Mouse (Mus musculus) embryonic facial prominence, embryonic 13.5 days (tissue): ENCODE measurements around the gene Dcaf7. TPM values are rescaled to one million over a fixed set of nuclear protein-coding genes. Genes with fewer than 3 reads are reported as not detected.

Source experiments
- ATAC-seq: fragments of 200-750 bp; cut with Nextera tagmentation; 2 replicates; pipeline ENCODE4 v1.8.0; 2017; ENCODE audit warnings: low read depth; ENCODE audit not compliant: insufficient number of reproducible peaks, insufficient read depth, low FRiP score, low TSS enrichment
- H3K27ac ChIP-seq: fragments of 300-500 bp; sonication (generic); 2 replicates; pipeline ENCODE4 v1.5.1; 2015; ENCODE audit warnings: moderate library complexity, mild to moderate bottlenecking, inconsistent platforms
- H3K27me3 ChIP-seq: fragments of 300-500 bp; sonication (generic); 2 replicates; pipeline ENCODE4 v1.6.1; 2015; ENCODE audit warnings: mild to moderate bottlenecking, inconsistent platforms
- H3K36me3 ChIP-seq: fragments of 300-500 bp; sonication (generic); 2 replicates; pipeline ENCODE4 v1.6.1; 2015; ENCODE audit warnings: mild to moderate bottlenecking, inconsistent platforms
- H3K4me1 ChIP-seq: fragments of 300-500 bp; sonication (generic); 2 replicates; pipeline ENCODE4 v1.6.1; 2015; ENCODE audit warnings: inconsistent platforms
- H3K4me2 ChIP-seq: fragments of 300-500 bp; sonication (generic); 2 replicates; pipeline ENCODE4 v1.6.1; 2015; ENCODE audit warnings: moderate library complexity, mild to moderate bottlenecking, inconsistent platforms
- H3K4me3 ChIP-seq: fragments of 300-500 bp; sonication (generic); 2 replicates; pipeline ENCODE4 v1.5.1; 2015; ENCODE audit warnings: mild to moderate bottlenecking, inconsistent platforms
- H3K9ac ChIP-seq: fragments of 300-500 bp; sonication (generic); 2 replicates; pipeline ENCODE4 v1.6.1; 2015; ENCODE audit warnings: mild to moderate bottlenecking, inconsistent platforms
- H3K9me3 ChIP-seq: fragments of 300-500 bp; sonication (generic); 2 replicates; pipeline ENCODE4 v1.6.1; 2016; ENCODE audit warnings: inconsistent platforms
- WGBS: fragments of 180-500 bp; shearing (Covaris S2); methylation state at CpG from one replicate; pipeline ENCODE4 v1.1.7; 2015; ENCODE audit warnings: mixed read lengths; 5-methylcytosine and 5-hydroxymethylcytosine counted together
- polyA plus RNA-seq: library from polyadenylated mRNA; unstranded; fragments of >200 nt; fragmentation: Nextera tagmentation; extraction: Ambion mirVana; gene quantifications from 2 replicates; pipeline ENCODE4 v1.2.1, GENCODE M21; 2015

The Dcaf7 gene
- polyA plus RNA-seq = 71.3 and 74.6 TPM in 2 replicates

GRCm38 (mm10) chr11:106036548-106037417 is at the start of gene Dcaf7:
TSS of gene Dcaf7 (plus strand) at chr11:106036872.
- under 1% methylated on average over 66 of the region's 66 CpGs for WGBS

DNA sequence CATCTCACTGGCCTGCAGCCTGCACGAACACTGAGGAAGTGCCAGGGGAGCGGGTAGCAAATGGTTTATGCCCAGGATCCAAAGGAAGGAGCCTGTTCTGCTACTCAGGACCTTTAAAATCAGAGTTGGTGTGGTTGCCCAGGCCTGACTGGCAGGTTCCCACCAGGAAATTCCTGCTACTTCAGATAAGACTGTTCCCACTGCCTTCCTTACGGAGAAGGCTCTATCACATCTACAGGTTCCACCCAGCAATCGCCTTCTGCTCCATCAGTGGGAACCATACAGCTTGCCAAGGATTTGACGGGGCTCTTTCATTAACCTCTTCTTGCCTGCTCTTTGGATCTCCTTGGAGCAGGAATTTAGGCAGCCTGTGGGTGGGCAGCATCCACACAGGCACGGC is 49.2 kb upstream of the Dcaf7 start:
- no peaks in the 10 kb centered on the region for H3K36me3 ChIP-seq
- H3K27me3 ChIP-seq = no peaks in the 10 kb centered on the region
- no peak for ATAC-seq
- H3K4me3 ChIP-seq = no peak overlapping the region
- H3K27ac ChIP-seq = no peak overlapping the region
- no peaks in the 10 kb centered on the region for H3K9me3 ChIP-seq
- H3K9ac ChIP-seq = no peak overlapping the region
- H3K4me1 ChIP-seq = no peaks in the 10 kb centered on the region
- WGBS = 73% methylated on average over 6 of the region's 6 CpGs
- no peak overlapping the region for H3K4me2 ChIP-seq

More at GRCm38 (mm10) chr11:106036548-106037417, at the start of gene Dcaf7:
- Histone ChIP-seq H3K27ac (peak within 1 kb of the TSS; percentile 90), H3K9me3 (no peaks in the 10 kb centered on the region), H3K9ac (peak within 1 kb of the TSS; percentile 96), H3K4me2 (peak within 1 kb of the TSS; percentile 88), H3K27me3 (no peaks in the 10 kb centered on the region), H3K4me1 (peaks cover 33% of the 10 kb centered on the region), H3K4me3 (peak within 1 kb of the TSS; percentile 99), H3K36me3 (peaks cover 4% of the 10 kb centered on the region)
- peak; percentile 98 for ATAC-seq

- no peak overlapping the region for H3K4me2 ChIP-seq
- no peak overlapping the region for H3K4me3 ChIP-seq
- no peak overlapping the region for H3K27ac ChIP-seq
- 71% methylated on average over 6 of the region's 6 CpGs for WGBS
- ATAC-seq = no peak
- H3K9me3 ChIP-seq = no peaks in the 10 kb centered on the region
- no peaks in the 10 kb centered on the region for H3K27me3 ChIP-seq
- no peaks in the 10 kb centered on the region for H3K36me3 ChIP-seq
- H3K9ac ChIP-seq = no peak overlapping the region
- H3K4me1 ChIP-seq = no peaks in the 10 kb centered on the region
These were observed 47.2 kb upstream of the Dcaf7 start for GRCm38 (mm10) chr11:105989446-105989845.

GRCm38 (mm10) chr11:105990231-105990630 is 46.4 kb upstream of the Dcaf7 start:
- no peak overlapping the region for H3K4me3 ChIP-seq
- no peaks in the 10 kb centered on the region for H3K9me3 ChIP-seq
- H3K4me2 ChIP-seq = no peak overlapping the region
- no peaks in the 10 kb centered on the region for H3K36me3 ChIP-seq
- no peak for ATAC-seq
- WGBS = 68% methylated on average over 2 of the region's 2 CpGs
- no peak overlapping the region for H3K27ac ChIP-seq
- H3K4me1 ChIP-seq = no peaks in the 10 kb centered on the region
- no peak overlapping the region for H3K9ac ChIP-seq
- H3K27me3 ChIP-seq = no peaks in the 10 kb centered on the region

DNA sequence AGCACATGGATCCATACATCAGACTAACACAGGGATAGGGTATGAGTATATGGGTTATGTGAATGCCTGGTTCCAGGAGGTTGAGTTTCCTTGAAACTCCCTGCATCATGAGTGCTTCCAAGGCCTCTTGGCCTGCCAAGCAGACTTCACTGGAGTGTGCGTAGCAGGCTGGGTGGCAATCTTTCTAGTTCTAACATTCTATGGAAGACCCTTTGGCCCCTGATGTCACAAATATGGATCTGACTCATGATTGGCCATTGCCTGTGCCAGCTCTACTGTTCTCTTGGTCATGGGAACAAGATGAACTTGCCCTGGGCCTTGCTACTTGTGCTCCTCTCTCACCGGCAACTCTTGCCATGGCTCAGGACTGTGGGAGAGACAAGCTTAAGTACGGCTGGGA is 42.3 kb upstream of the Dcaf7 start, which contains the start of gene Ace3:
TSS of gene Ace3 (plus strand) at position 301 of the 400 bp plus-strand sequence.
- ATAC-seq = no peak
- Histone ChIP-seq H3K36me3 (no peaks in the 10 kb centered on the region), H3K27ac (no peak within 1 kb of the TSS), H3K4me3 (no peak within 1 kb of the TSS), H3K4me1 (no peaks in the 10 kb centered on the region), H3K27me3 (no peaks in the 10 kb centered on the region), H3K9me3 (no peaks in the 10 kb centered on the region), H3K9ac (no peak within 1 kb of the TSS), H3K4me2 (no peak within 1 kb of the TSS)
- 95% methylated on average over 3 of the region's 3 CpGs for WGBS

DNA sequence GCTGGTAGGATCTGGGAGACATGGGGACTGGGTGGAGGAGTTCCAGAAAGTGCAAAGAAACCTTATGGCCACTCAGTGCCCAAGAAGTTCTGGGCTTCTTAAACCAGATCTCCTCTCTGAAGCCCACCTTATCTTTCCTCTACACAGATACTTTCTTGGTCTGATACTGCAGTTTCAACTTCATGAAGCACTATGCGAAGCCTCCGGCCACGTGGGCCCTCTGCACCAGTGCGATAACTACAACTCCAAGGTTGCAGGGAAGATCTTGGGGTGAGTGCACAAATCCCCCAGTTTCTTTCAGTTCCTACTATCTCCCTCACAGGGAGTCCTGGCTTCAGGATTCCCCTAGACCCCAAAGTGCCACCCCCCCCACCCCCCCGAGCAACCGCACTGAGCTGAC is 36.6 kb upstream of the Dcaf7 start:
- H3K9ac ChIP-seq = no peak overlapping the region
- no peak overlapping the region for H3K4me2 ChIP-seq
- no peaks in the 10 kb centered on the region for H3K9me3 ChIP-seq
- no peaks in the 10 kb centered on the region for H3K36me3 ChIP-seq
- ATAC-seq = no peak
- H3K27me3 ChIP-seq = no peaks in the 10 kb centered on the region
- no peaks in the 10 kb centered on the region for H3K4me1 ChIP-seq
- no peak overlapping the region for H3K4me3 ChIP-seq
- WGBS = 80% methylated on average over 6 of the region's 6 CpGs
- no peak overlapping the region for H3K27ac ChIP-seq

DNA sequence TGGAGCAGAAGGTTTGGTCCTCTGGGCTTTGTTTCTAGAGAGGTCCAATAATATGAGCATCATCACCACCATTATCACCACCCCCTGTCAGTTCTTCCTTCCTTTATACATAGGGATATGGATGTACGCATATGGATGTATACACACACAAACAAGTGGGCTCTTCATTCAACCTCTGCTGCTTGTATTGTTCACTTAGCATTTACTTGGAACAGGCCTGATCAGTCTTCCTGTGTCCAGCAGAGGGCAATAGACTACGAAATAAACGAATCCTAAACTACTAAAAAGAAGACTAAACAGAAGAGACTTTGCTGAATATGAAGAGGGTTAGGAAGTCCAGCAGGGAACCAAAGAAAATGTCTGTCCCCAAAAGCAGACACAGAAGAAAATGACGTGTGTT is 35.0 kb upstream of the Dcaf7 start:
- WGBS = 47% methylated on average over 4 of the region's 4 CpGs
- Histone ChIP-seq H3K9me3 (no peaks in the 10 kb centered on the region), H3K4me2 (no peak overlapping the region), H3K27me3 (no peaks in the 10 kb centered on the region), H3K4me1 (no peaks in the 10 kb centered on the region), H3K9ac (no peak overlapping the region), H3K36me3 (no peaks in the 10 kb centered on the region), H3K27ac (no peak overlapping the region), H3K4me3 (no peak overlapping the region)
- no peak for ATAC-seq

DNA sequence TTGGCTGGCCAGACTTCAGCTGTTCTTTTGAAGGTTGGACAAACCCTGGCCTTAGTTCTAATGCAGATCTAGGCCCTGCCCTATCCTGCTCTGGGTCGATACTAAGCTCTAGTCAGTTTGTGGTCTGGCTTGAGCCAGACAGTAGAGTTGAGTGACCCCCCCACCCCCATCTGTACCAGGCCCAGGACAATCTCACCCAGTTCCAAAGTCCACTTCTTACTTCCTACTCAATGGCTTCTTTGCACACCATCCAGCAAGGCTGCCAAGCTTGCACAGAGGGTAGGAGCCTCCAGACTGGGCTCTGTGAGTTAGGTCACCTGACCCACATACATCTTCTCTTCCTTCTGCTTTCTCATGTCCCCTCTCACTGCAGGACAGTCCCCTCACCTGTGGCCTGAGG is 32.1 kb upstream of the Dcaf7 start:
- Histone ChIP-seq H3K4me1 (0 out of 2 replicates have a peak, but pooled peaks cover 3% of the 10 kb centered on the region), H3K4me2 (no peak overlapping the region), H3K4me3 (no peak overlapping the region), H3K9ac (no peak overlapping the region), H3K9me3 (no peaks in the 10 kb centered on the region), H3K27me3 (peaks cover 12% of the 10 kb centered on the region), H3K27ac (no peak overlapping the region), H3K36me3 (no peaks in the 10 kb centered on the region)
- ATAC-seq = no peak
- WGBS = 88% methylated on average over 1 of the region's 1 CpGs

DNA sequence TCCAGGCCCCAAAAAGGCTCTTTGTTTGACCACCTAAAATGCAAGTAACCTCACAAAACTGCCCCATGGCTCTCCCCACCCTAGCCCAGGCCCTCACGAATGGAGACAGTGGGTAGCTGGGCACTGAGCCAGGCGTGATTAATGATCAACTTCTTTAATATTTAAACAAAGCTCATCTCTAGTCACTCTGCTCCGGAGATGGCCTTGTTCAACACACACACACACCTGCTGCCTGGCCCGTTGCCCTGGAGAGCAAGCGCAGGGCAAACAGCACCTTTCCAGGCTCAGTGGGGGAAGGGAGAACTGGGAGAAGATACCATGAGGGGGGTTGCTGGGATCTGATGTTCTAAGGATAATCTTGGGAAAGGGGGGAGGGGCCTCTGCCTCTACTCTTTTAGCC is 30.7 kb upstream of the Dcaf7 start:
- Histone ChIP-seq H3K4me2 (no peak overlapping the region), H3K9ac (no peak overlapping the region), H3K27me3 (peaks cover 26% of the 10 kb centered on the region), H3K4me3 (no peak overlapping the region), H3K27ac (no peak overlapping the region), H3K4me1 (0 out of 2 replicates have a peak, but pooled peaks cover 3% of the 10 kb centered on the region), H3K9me3 (no peaks in the 10 kb centered on the region), H3K36me3 (no peaks in the 10 kb centered on the region)
- no peak for ATAC-seq
- 56% methylated on average over 5 of the region's 5 CpGs for WGBS

DNA sequence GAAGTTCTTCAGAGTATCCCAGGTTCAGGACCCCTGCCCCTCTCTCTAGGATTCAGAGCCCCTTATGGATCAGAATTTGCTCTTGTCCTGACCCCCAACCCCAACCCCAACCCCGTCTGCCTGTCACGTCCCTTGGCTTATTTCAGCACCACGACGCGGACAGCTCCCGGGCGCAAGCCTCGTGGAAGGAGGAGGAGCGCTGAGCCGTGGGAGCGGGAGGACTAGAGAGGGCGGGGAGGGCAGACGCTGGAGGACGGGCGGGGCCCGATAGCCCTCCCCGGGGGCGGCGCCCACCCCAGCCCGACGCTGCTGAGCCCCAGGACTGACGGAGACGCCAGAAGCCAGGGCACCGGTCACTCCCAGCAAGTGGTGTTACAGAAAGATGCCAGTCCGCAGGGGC is 28.9 kb upstream of the Dcaf7 start, which contains the start of gene Kcnh6:
TSS of gene Kcnh6 (plus strand) at position 304 of the 400 bp plus-strand sequence.
- peak within 1 kb of the TSS; percentile 36 for H3K4me3 ChIP-seq
- ATAC-seq = no peak

DNA sequence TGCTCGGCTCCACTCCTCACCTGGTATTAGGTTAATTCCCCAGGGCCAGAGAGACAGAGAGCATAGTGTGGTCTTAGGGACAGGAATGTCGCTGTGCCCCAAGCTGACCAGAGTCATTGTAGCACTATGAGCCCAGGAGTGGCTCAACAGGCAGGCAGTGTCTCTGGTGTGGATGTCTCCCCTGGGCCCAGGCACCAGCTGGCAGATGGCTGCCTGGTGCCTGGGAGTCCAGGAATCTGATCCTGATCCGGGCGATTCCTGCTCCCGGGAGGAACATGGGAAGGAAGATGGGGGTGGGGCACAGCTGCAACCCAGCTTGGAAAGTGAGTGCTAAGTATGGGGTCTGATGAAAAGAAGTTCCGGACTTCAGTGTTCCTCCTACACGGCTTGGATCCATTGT is 24.0 kb upstream of the Dcaf7 start:
- WGBS = 28% methylated on average over 7 of the region's 7 CpGs
- H3K4me3 ChIP-seq = no peak overlapping the region
- no peaks in the 10 kb centered on the region for H3K9me3 ChIP-seq
- no peaks in the 10 kb centered on the region for H3K36me3 ChIP-seq
- H3K4me2 ChIP-seq = no peak overlapping the region
- peaks cover 23% of the 10 kb centered on the region for H3K4me1 ChIP-seq
- H3K9ac ChIP-seq = no peak overlapping the region
- peaks cover 26% of the 10 kb centered on the region for H3K27me3 ChIP-seq
- no peak overlapping the region; the same call in 1 of the 2 replicates for H3K27ac ChIP-seq
- no peak for ATAC-seq

More for the DNA sequence above, 28.9 kb upstream of the Dcaf7 start, which contains the start of gene Kcnh6:
- no peaks in the 10 kb centered on the region for H3K9me3 ChIP-seq
- H3K36me3 ChIP-seq = no peaks in the 10 kb centered on the region
- H3K27ac ChIP-seq = no peak within 1 kb of the TSS
- H3K27me3 ChIP-seq = peaks cover 26% of the 10 kb centered on the region
- under 1% methylated on average over 25 of the region's 25 CpGs for WGBS
- H3K4me2 ChIP-seq = peak within 1 kb of the TSS; percentile 68
- H3K4me1 ChIP-seq = peaks cover 12% of the 10 kb centered on the region
- H3K9ac ChIP-seq = no peak within 1 kb of the TSS
